Mouse (Mus musculus): ENCODE measurements around the gene Rbms3. TPM values are rescaled to one million over a fixed set of nuclear protein-coding genes. Genes with fewer than 3 reads are reported as not detected.

The Rbms3 gene
- polyA plus RNA-seq, 1 experiment from 2014 or later = 86.1 TPM

DNA sequence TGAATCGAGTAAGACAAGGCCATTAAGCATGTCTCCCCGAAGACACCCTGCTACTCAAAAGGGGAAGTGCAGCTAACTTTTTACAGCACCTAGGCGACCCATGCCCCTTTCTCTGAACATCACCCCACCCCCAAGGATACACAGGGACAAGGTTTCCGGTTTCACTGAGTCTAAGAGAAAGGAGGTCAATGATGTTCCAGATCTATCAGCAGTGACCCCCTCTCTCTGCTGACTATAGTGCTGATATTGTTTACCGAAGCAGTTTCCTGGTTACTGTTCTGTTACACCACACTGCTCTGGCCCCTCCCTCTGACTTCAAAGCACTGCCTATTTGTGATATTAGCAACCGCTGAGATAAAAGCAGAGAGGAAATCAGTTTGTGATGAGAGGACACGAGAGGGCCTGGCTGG, 229.4 kb downstream of the Rbms3 start:
- H3K9ac ChIP-seq (ENCODE audit: low read depth, low read length) = no peak overlapping the region
- H3K27ac ChIP-seq (replicated peaks; ENCODE audit: low read depth, low read length) = no peak overlapping the region
- H3K4me1 ChIP-seq (ENCODE audit: control insufficient read depth, insufficient read depth, low read length) = peaks cover 7% of the 10 kb centered on the region; the same call in 1 of the 2 replicates
- no peak overlapping the region for H3K4me3 ChIP-seq (ENCODE audit: low read depth, low read length)
- H3K9me3 ChIP-seq (ENCODE audit: control insufficient read depth, low read length) = no peaks in the 10 kb centered on the region
- 18% methylated on average over 7 of the region's 7 CpGs for WGBS
- ATAC-seq (ENCODE audit: low read depth) = no peak
- DNase-seq (ENCODE audit: low spot score) = no peak
- no peaks in the 10 kb centered on the region for H3K27me3 ChIP-seq (replicated peaks; ENCODE audit: control insufficient read depth, insufficient read depth, low read length)
- no peak overlapping the region for H3K4me2 ChIP-seq (ENCODE audit: low read depth, low read length)
- H3K36me3 ChIP-seq (ENCODE audit: control insufficient read depth, insufficient read depth, low read length) = no peaks in the 10 kb centered on the region

DNA sequence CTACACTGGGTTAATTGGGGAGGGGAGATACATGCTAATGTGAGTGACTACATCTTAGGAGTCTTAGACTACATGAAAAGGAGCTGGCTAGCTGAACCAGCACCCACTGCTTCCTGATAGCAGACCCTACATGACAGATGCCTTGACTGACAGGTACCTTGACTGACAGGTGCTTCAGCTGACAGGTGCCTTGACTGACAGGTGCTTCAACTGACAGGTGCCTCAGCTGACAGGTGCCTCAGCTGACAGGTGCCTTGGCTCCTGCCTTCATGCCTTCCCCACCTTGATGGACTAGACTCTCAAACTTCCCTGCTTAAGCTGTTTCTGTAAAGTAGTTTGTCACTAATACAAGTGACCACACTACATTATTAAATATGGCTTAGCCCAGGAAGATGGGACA, 232.6 kb downstream of the Rbms3 start:
- ATAC-seq (ENCODE audit: low read depth) (no peak), DNase-seq (ENCODE audit: low spot score) (no peak)
- Histone ChIP-seq H3K4me3 (ENCODE audit: low read depth, low read length) (no peak overlapping the region), H3K4me1 (ENCODE audit: control insufficient read depth, insufficient read depth, low read length) (peaks cover 13% of the 10 kb centered on the region), H3K4me2 (ENCODE audit: low read depth, low read length) (no peak overlapping the region), H3K9ac (ENCODE audit: low read depth, low read length) (no peak overlapping the region), H3K27ac (replicated peaks; ENCODE audit: low read depth, low read length) (no peak overlapping the region), H3K36me3 (ENCODE audit: control insufficient read depth, insufficient read depth, low read length) (no peaks in the 10 kb centered on the region), H3K27me3 (replicated peaks; ENCODE audit: control insufficient read depth, insufficient read depth, low read length) (no peaks in the 10 kb centered on the region), H3K9me3 (ENCODE audit: control insufficient read depth, low read length) (no peaks in the 10 kb centered on the region)

DNA sequence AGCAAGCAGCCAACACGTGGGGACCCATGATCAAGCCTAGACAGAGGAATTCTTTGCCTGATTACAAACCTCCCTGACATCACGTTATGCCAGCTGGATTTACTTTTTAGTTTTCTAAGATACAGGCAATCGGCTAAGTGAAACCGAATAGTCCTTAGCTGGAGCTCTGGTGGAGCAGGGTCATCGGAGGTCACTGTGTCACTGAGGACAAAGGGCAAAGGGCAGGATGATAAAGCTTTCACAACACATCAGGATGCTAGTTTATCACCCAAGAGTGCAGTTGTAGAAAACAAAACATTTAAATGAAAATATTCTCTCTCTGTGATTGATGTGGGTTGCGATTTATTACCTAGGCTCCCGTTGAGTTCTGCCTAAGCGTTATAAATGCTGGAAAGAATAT, 233.1 kb downstream of the Rbms3 start:
- Histone ChIP-seq H3K27me3 (replicated peaks; ENCODE audit: control insufficient read depth, insufficient read depth, low read length) (no peaks in the 10 kb centered on the region), H3K27ac (replicated peaks; ENCODE audit: low read depth, low read length) (no peak overlapping the region), H3K36me3 (ENCODE audit: control insufficient read depth, insufficient read depth, low read length) (no peaks in the 10 kb centered on the region), H3K9me3 (ENCODE audit: control insufficient read depth, low read length) (no peaks in the 10 kb centered on the region), H3K4me2 (ENCODE audit: low read depth, low read length) (no peak overlapping the region), H3K4me3 (ENCODE audit: low read depth, low read length) (no peak overlapping the region), H3K9ac (ENCODE audit: low read depth, low read length) (no peak overlapping the region), H3K4me1 (ENCODE audit: control insufficient read depth, insufficient read depth, low read length) (peaks cover 13% of the 10 kb centered on the region)
- no peak for DNase-seq (ENCODE audit: low spot score)
- WGBS = 61% methylated on average over 8 of the region's 8 CpGs
- no peak for ATAC-seq (ENCODE audit: low read depth)

DNA sequence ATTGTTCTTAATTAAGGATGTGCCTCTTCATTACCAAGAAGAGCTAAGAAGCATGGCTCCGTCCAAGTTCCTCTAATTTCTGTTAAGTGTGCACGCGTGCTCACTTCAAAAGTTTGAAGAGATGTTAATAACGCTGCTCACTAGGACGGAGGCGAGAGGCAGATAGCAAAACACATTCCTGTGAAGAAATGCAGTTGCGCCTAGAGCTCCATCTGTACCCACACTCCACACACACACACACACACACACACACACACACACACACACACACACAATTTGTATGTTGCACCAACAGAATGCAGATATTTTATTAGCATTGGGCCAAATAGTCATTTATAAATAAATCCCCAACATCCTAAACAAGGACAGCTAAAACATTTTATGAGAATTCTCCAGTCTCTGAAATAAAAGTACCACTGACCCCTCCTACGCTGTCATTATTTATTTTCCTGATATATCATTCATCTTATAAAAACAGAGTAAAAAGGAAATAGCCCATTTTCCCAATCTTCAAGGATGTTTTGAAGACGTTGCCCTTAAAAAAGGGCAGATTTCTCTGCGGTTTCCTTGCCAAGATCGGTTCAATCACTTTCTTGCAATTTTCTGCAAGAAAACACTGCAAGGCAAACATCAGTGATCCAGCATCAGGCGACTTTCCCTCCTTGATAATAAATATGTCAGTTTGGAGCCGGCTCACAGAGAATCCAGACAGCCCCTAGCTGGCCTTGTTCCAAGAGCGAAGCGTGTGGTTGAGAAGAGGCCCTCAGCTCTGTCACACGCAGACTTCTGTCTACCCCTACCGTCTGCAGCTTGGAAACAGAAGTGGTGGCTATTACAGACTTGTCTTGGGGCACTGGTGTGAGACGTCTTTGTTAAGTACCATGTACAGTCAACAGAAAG, 235.8 kb downstream of the Rbms3 start:
- peak; percentile 93 for DNase-seq (ENCODE audit: low spot score)
- H3K36me3 ChIP-seq (ENCODE audit: control insufficient read depth, insufficient read depth, low read length) = no peaks in the 10 kb centered on the region
- no peaks in the 10 kb centered on the region for H3K27me3 ChIP-seq (replicated peaks; ENCODE audit: control insufficient read depth, insufficient read depth, low read length)
- no peaks in the 10 kb centered on the region for H3K9me3 ChIP-seq (ENCODE audit: control insufficient read depth, low read length)
- 0 out of 2 replicates have a peak overlapping the region, but pooled peaks have one; percentile 10 for H3K27ac ChIP-seq (replicated peaks; ENCODE audit: low read depth, low read length)
- 0 out of 2 replicates have a peak overlapping the region, but pooled peaks have one; percentile 26 for H3K4me2 ChIP-seq (ENCODE audit: low read depth, low read length)
- 36% methylated on average over 18 of the region's 18 CpGs for WGBS
- peak; percentile 75 for ATAC-seq (ENCODE audit: low read depth)
- H3K9ac ChIP-seq (ENCODE audit: low read depth, low read length) = no peak overlapping the region
- no peak overlapping the region for H3K4me3 ChIP-seq (ENCODE audit: low read depth, low read length)
- peaks cover 6% of the 10 kb centered on the region for H3K4me1 ChIP-seq (ENCODE audit: control insufficient read depth, insufficient read depth, low read length)

DNA sequence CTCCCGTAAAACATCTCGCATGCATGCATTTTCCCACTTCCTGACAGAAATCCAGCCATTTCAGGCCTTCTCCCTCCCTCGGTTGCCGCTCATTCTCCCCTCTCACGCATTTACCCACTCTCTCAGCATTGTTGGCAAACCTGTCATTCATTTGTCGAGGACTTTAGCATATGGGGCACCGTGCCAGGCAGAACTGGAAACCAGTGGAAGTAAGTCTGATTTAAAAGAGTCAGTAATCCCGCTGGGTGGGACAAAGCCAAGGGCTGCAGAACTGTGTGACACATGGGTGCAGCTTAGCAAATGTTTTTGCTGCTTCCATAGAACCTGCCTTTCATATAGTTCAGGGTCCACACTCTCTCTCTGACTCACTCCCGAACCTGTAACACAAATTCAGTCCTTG, 241.7 kb downstream of the Rbms3 start:
- no peaks in the 10 kb centered on the region for H3K36me3 ChIP-seq (ENCODE audit: control insufficient read depth, insufficient read depth, low read length)
- no peaks in the 10 kb centered on the region; the same call in 1 of the 2 replicates for H3K4me1 ChIP-seq (ENCODE audit: control insufficient read depth, insufficient read depth, low read length)
- no peaks in the 10 kb centered on the region for H3K27me3 ChIP-seq (replicated peaks; ENCODE audit: control insufficient read depth, insufficient read depth, low read length)
- DNase-seq (ENCODE audit: low spot score) = peak; percentile 32
- 75% methylated on average over 9 of the region's 9 CpGs for WGBS
- no peak for ATAC-seq (ENCODE audit: low read depth)
- no peak overlapping the region for H3K4me2 ChIP-seq (ENCODE audit: low read depth, low read length)
- H3K9me3 ChIP-seq (ENCODE audit: control insufficient read depth, low read length) = no peaks in the 10 kb centered on the region
- H3K27ac ChIP-seq (replicated peaks; ENCODE audit: low read depth, low read length) = no peak overlapping the region
- H3K9ac ChIP-seq (ENCODE audit: low read depth, low read length) = no peak overlapping the region
- H3K4me3 ChIP-seq (ENCODE audit: low read depth, low read length) = no peak overlapping the region

DNA sequence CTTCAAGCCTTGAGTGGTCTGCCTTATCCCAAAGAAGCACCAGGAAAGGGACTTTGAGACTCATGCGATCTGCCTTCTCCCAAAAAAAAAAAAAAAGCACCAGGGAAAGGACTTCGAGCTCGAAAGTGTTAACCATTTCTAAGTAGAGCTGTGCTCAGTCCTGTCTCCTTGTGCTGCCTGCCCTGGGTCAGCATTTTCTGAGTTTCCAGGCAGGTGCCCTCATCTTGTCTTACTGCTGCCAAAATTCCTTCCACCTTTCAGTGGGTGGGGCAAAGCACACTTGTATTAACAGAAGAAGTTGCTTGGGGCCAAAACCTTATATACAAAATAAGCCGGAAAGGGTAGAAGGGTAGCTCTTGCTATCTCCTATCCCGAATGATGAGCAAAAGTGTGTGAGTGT, 248.8 kb downstream of the Rbms3 start:
- DNase-seq (ENCODE audit: low spot score) (peak; percentile 34), ATAC-seq (ENCODE audit: low read depth) (no peak)
- H3K9me3 ChIP-seq (ENCODE audit: control insufficient read depth, low read length) = no peaks in the 10 kb centered on the region
- H3K36me3 ChIP-seq (ENCODE audit: control insufficient read depth, insufficient read depth, low read length) = no peaks in the 10 kb centered on the region
- 49% methylated on average over 5 of the region's 5 CpGs for WGBS
- no peaks in the 10 kb centered on the region for H3K27me3 ChIP-seq (replicated peaks; ENCODE audit: control insufficient read depth, insufficient read depth, low read length)
- peak overlapping the region; percentile 34; the same call in 1 of the 2 replicates for H3K27ac ChIP-seq (replicated peaks; ENCODE audit: low read depth, low read length)
- no peak overlapping the region for H3K4me3 ChIP-seq (ENCODE audit: low read depth, low read length)
- peaks cover 29% of the 10 kb centered on the region for H3K4me1 ChIP-seq (ENCODE audit: control insufficient read depth, insufficient read depth, low read length)
- H3K4me2 ChIP-seq (ENCODE audit: low read depth, low read length) = peak overlapping the region; percentile 34; the same call in 1 of the 2 replicates
- no peak overlapping the region for H3K9ac ChIP-seq (ENCODE audit: low read depth, low read length)

DNA sequence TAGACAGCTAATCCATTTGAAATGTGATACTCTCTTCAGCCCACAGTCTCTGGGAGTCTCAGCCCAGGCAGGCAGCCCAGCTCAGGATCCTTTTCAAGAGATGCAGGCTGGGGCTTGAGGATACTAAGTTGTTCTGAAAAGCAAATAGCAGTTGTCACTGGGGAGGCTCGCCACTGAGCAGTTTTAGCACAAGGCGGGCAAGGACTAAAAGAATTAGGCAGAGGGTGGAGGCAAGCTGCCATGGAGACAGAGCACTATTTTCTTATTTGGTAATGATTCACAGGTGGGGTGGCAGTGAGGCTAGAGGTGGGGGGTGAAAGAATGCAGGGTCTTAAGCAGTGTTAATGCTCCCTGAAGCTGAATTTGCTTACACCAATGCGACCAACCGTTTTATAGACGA, 249.6 kb downstream of the Rbms3 start:
- 6% methylated on average over 5 of the region's 5 CpGs for WGBS
- H3K4me2 ChIP-seq (ENCODE audit: low read depth, low read length) = peak overlapping the region; percentile 34; the same call in 1 of the 2 replicates

DNA sequence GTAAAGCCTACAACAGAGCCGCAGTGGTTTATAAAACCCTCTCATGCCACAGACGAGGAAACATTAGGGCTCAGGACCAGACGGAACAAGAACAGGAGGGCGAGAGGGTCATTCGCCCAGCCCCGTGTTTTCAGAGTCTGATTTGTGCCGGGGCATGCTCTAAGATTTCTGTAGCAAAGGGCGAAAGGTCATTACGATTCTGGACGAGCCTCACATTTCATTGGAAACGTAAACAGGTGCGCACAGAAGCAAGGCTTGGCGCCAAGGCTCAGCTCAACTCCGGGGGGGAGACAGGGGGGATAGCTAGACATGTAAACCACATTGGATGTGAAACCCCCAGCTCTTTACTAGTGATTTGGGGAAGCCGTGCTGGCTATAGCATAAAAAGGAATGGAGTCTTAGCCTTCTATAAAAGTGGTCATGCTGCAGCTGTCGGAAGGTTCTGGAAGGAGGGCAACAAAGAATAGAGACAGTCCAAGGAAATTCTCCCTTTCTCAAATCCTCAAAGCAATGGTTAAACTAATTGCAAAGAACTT, 250.2 kb downstream of the Rbms3 start:
- H3K27me3 ChIP-seq (replicated peaks; ENCODE audit: control insufficient read depth, insufficient read depth, low read length) = no peaks in the 10 kb centered on the region
- peak overlapping the region; percentile 34; the same call in 1 of the 2 replicates for H3K4me2 ChIP-seq (ENCODE audit: low read depth, low read length)
- H3K9ac ChIP-seq (ENCODE audit: low read depth, low read length) = no peak overlapping the region
- no peaks in the 10 kb centered on the region for H3K36me3 ChIP-seq (ENCODE audit: control insufficient read depth, insufficient read depth, low read length)
- ATAC-seq (ENCODE audit: low read depth) = peak; percentile 38
- H3K9me3 ChIP-seq (ENCODE audit: control insufficient read depth, low read length) = no peaks in the 10 kb centered on the region; the same call in 1 of the 2 replicates
- peak; percentile 45 for DNase-seq (ENCODE audit: low spot score)
- 37% methylated on average over 16 of the region's 16 CpGs for WGBS
- H3K27ac ChIP-seq (replicated peaks; ENCODE audit: low read depth, low read length) = peak overlapping the region; percentile 69; the same call in 1 of the 2 replicates
- no peak overlapping the region for H3K4me3 ChIP-seq (ENCODE audit: low read depth, low read length)
- peaks cover 29% of the 10 kb centered on the region for H3K4me1 ChIP-seq (ENCODE audit: control insufficient read depth, insufficient read depth, low read length)

More for the DNA sequence above, 249.6 kb downstream of the Rbms3 start:
- H3K4me1 ChIP-seq (ENCODE audit: control insufficient read depth, insufficient read depth, low read length) = peaks cover 29% of the 10 kb centered on the region
- peak; percentile 87 for ATAC-seq (ENCODE audit: low read depth)
- H3K27ac ChIP-seq (replicated peaks; ENCODE audit: low read depth, low read length) = peak overlapping the region; percentile 69
- DNase-seq (ENCODE audit: low spot score) = peak; percentile 94
- no peaks in the 10 kb centered on the region for H3K36me3 ChIP-seq (ENCODE audit: control insufficient read depth, insufficient read depth, low read length)
- H3K4me3 ChIP-seq (ENCODE audit: low read depth, low read length) = no peak overlapping the region
- H3K9ac ChIP-seq (ENCODE audit: low read depth, low read length) = no peak overlapping the region
- no peaks in the 10 kb centered on the region; the same call in 1 of the 2 replicates for H3K9me3 ChIP-seq (ENCODE audit: control insufficient read depth, low read length)
- no peaks in the 10 kb centered on the region for H3K27me3 ChIP-seq (replicated peaks; ENCODE audit: control insufficient read depth, insufficient read depth, low read length)
